Mouse (Mus musculus) MEL (cell line): ENCODE results near the gene Gatm. TPM values are rescaled to one million over a fixed set of nuclear protein-coding genes. Genes with fewer than 3 reads are reported as not detected.

ENCODE experiments used
- DNase-seq: peaks from one replicate; pipeline ENCODE4 v3.0.0; 2011; ENCODE audit warnings: low read depth, low spot score
- H3K27ac ChIP-seq: 2 replicates; pipeline ENCODE4 v1.5.1; 2012; ENCODE audit warnings: low read depth, mild to moderate bottlenecking, control low read depth, low read length, moderate library complexity; ENCODE audit not compliant: control insufficient read depth
- H3K27me3 ChIP-seq, 2 experiments: fragments of 150-350 bp in 1 of 2; sonication (generic) in 1 of 2; 2 replicates each; pipeline ENCODE4 v1.6.1; 2012; ENCODE audit warnings: low read length in 2 of 2, mild to moderate bottlenecking in 2 of 2, improper control_type of control experiment in 1 of 2, moderate library complexity in 1 of 2; ENCODE audit not compliant: insufficient read depth in 2 of 2, control insufficient read depth in 1 of 2
- H3K36me3 ChIP-seq, 2 experiments: 2 replicates each; pipeline ENCODE4 v1.6.1; 2012 to 2014; ENCODE audit warnings: low read length in 2 of 2, improper control_type of control experiment in 1 of 2, inconsistent platforms in 1 of 2, mild to moderate bottlenecking in 1 of 2; ENCODE audit not compliant: insufficient read depth in 2 of 2, control insufficient read depth in 1 of 2
- H3K4me1 ChIP-seq, 2 experiments: fragments of 150-350 bp in 1 of 2; sonication (generic) in 1 of 2; 2 replicates each; pipeline ENCODE4 v1.6.1; 2012; ENCODE audit warnings: low read length in 2 of 2, improper control_type of control experiment in 1 of 2, mild to moderate bottlenecking in 1 of 2; ENCODE audit not compliant: insufficient read depth in 2 of 2, control insufficient read depth in 1 of 2
- H3K4me3 ChIP-seq, 2 experiments: fragments of 150-350 bp in 1 of 2; sonication (generic) in 1 of 2; 2 replicates each; pipeline ENCODE4 v1.5.1; 2012; ENCODE audit warnings: low read depth in 2 of 2, low read length in 2 of 2, mild to moderate bottlenecking in 2 of 2, moderate library complexity in 2 of 2, control low read depth in 1 of 2, improper control_type of control experiment in 1 of 2; ENCODE audit not compliant: control insufficient read depth in 1 of 2, insufficient read depth in 1 of 2
- H3K79me2 ChIP-seq: 2 replicates; pipeline ENCODE4 v1.6.1; 2012; ENCODE audit warnings: mild to moderate bottlenecking, low read length, moderate library complexity; ENCODE audit not compliant: control insufficient read depth, poor library complexity, insufficient read depth
- H3K9ac ChIP-seq: 2 replicates; pipeline ENCODE4 v1.6.1; 2012; ENCODE audit warnings: low read depth, mild to moderate bottlenecking, control low read depth, low read length, moderate library complexity; ENCODE audit not compliant: control insufficient read depth, poor library complexity, severe bottlenecking
- H3K9me3 ChIP-seq: fragments of 150-350 bp; sonication (generic); replicated peaks from 2 replicates; pipeline ENCODE4 v1.6.1; 2012; ENCODE audit warnings: mild to moderate bottlenecking, low read length, improper control_type of control experiment, moderate library complexity; ENCODE audit not compliant: insufficient read depth
- BHLHE40 ChIP-seq: IDR thresholded peaks from 2 replicates; pipeline ENCODE4 v1.6.1; 2012; ENCODE audit warnings: low read depth, mild to moderate bottlenecking, inconsistent platforms, low read length, improper control_type of control experiment, borderline replicate concordance
- E2F4 ChIP-seq: IDR thresholded peaks from 2 replicates; pipeline ENCODE4 v1.6.1; 2011; ENCODE audit warnings: low read depth, low read length, improper control_type of control experiment, borderline replicate concordance
- EP300 ChIP-seq, 2 experiments: IDR thresholded peaks; 2 replicates each; pipeline ENCODE4 v1.6.1; 2011; ENCODE audit warnings: improper control_type of control experiment in 2 of 2, low read length in 2 of 2, low read depth in 1 of 2, mild to moderate bottlenecking in 1 of 2
- GABPA ChIP-seq: IDR thresholded peaks from 2 replicates; pipeline ENCODE4 v1.6.1; 2012; ENCODE audit warnings: low read depth, mild to moderate bottlenecking, inconsistent platforms, low read length, improper control_type of control experiment, moderate library complexity
- GATA1 ChIP-seq: IDR thresholded peaks from 2 replicates; pipeline ENCODE4 v1.6.1; 2011; ENCODE audit warnings: low read depth, low read length, improper control_type of control experiment
- JUND ChIP-seq: IDR thresholded peaks from 2 replicates; pipeline ENCODE4 v1.6.1; 2011; ENCODE audit warnings: low read depth, mild to moderate bottlenecking, improper control_type of control experiment, low read length
- MAX ChIP-seq: IDR thresholded peaks from 2 replicates; pipeline ENCODE4 v1.6.1; 2011; ENCODE audit warnings: low read length, improper control_type of control experiment
- MAZ ChIP-seq: IDR thresholded peaks from 2 replicates; pipeline ENCODE4 v1.6.1; 2012; ENCODE audit warnings: low read depth, mild to moderate bottlenecking, inconsistent platforms, low read length, improper control_type of control experiment
- MEF2A ChIP-seq: IDR thresholded peaks from 2 replicates; pipeline ENCODE4 v1.6.1; 2014; ENCODE audit warnings: low read depth, mild to moderate bottlenecking, inconsistent platforms, low read length, improper control_type of control experiment; ENCODE audit not compliant: poor library complexity, insufficient replicate concordance, severe bottlenecking; ENCODE audit errors: extremely low read depth
- MYB ChIP-seq: IDR thresholded peaks from 2 replicates; pipeline ENCODE4 v1.6.1; 2011; ENCODE audit warnings: mild to moderate bottlenecking, low read depth, low read length, improper control_type of control experiment
- NRF1 ChIP-seq: IDR thresholded peaks from 2 replicates; pipeline ENCODE4 v1.6.1; 2014; ENCODE audit warnings: low read depth, mild to moderate bottlenecking, inconsistent platforms, low read length, improper control_type of control experiment, moderate library complexity; ENCODE audit not compliant: poor library complexity, insufficient read depth, severe bottlenecking
- RAD21 ChIP-seq: IDR thresholded peaks from 2 replicates; pipeline ENCODE4 v1.6.1; 2011; ENCODE audit warnings: mild to moderate bottlenecking, low read depth, low read length, improper control_type of control experiment
- SIN3A ChIP-seq: IDR thresholded peaks from 2 replicates; pipeline ENCODE4 v1.6.1; 2012; ENCODE audit warnings: low read length, improper control_type of control experiment, inconsistent platforms
- TAL1 ChIP-seq: IDR thresholded peaks from 2 replicates; pipeline ENCODE4 v1.6.1; 2012; ENCODE audit warnings: mild to moderate bottlenecking, inconsistent platforms, low read length, moderate library complexity, mixed read lengths
- TBP ChIP-seq: IDR thresholded peaks from 2 replicates; pipeline ENCODE4 v1.8.0; 2011; ENCODE audit warnings: low read depth, low read length, improper control_type of control experiment
- TCF12 ChIP-seq: IDR thresholded peaks from 2 replicates; pipeline ENCODE4 v1.6.1; 2014; ENCODE audit warnings: low read depth, mild to moderate bottlenecking, inconsistent platforms, low read length, improper control_type of control experiment, moderate library complexity
- UBTF ChIP-seq: IDR thresholded peaks from 2 replicates; pipeline ENCODE4 v1.6.1; 2012; ENCODE audit warnings: low read depth, mild to moderate bottlenecking, inconsistent platforms, low read length, improper control_type of control experiment, moderate library complexity, borderline replicate concordance; ENCODE audit not compliant: insufficient read depth
- USF1 ChIP-seq: IDR thresholded peaks from 2 replicates; pipeline ENCODE4 v1.6.1; 2014; ENCODE audit warnings: low read depth, mild to moderate bottlenecking, inconsistent platforms, low read length, improper control_type of control experiment, moderate library complexity
- polyA plus RNA-seq, 2 experiments: library from polyadenylated mRNA; stranded (reverse) in 1 of 2; unstranded in 1 of 2; fragments of >175 nt in 1 of 2; fragments of >200 nt in 1 of 2; gene quantifications; 2 replicates each; pipeline versions ENCODE4 v1.2.1 to v1.2.4; 2012; ENCODE audit warnings: low replicate concordance in 2 of 2, low read depth in 1 of 2; ENCODE audit not compliant: insufficient read length in 2 of 2, insufficient read depth in 1 of 2, missing spikeins in 1 of 2
- total RNA-seq: library from RNA; depleted of rRNA; stranded (reverse); fragments of 300-350 nt; gene quantifications from 2 replicates; pipeline ENCODE4 v1.2.3, GENCODE M21; 2012

Gene Gatm
- total and polyA plus RNA-seq, 3 experiments = not detected

DNA sequence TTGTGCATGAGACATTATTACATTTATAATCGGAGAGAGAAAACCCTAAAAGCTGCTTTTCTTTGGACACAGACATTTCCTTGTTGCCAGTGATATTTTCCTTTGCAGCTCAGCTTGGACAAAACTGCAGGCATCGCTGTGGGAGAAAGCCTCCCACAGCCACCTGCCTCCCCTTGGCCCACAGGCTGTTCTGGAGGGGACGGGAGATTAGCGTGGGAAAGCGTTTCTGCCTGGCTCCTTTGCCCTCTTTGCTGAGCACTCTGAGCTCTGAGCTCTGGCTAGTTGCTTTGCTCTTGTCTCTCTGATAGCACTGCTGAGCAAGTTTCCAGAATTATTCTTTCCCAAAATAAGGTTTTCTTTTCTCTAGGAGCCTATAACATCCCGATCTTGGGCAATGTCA is 5.1 kb upstream of the Gatm start:
- TF ChIP-seq MAX (no peak), GATA1 (no peak), BHLHE40 (no peak), TBP (no peak), MEF2A (no peak), TCF12 (no peak), E2F4 (no peak), TAL1 (no peak), UBTF (no peak), MYB (no peak), MAZ (no peak)
- Histone ChIP-seq H3K36me3 (no peaks in the 10 kb centered on the region), H3K9ac (no peak overlapping the region), H3K9me3 (no peaks in the 10 kb centered on the region), H3K4me3 (no peak overlapping the region), H3K27me3 (no peaks in the 10 kb centered on the region), H3K27ac (no peak overlapping the region), H3K4me1 (no peaks in the 10 kb centered on the region), H3K79me2 (no peaks in the 10 kb centered on the region)
- DNase-seq = no peak

DNA sequence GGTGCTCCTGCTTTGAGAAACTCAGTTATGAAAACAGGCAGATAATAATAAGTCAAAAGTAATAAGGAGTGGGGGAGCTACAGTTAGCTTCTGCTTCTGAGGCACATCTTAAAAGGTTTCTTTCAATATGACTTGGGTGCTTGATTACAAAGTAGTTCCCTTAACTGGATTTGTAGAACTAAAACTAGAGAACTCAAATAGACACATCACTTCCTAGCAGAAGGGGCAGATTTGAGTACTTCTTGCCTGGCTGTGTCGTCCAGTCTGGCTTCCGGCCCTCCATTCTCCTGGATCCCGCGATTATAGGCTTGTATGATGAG is 511 bp upstream of the Gatm start:
- no peaks in the 10 kb centered on the region for H3K79me2 ChIP-seq
- H3K9me3 ChIP-seq = no peaks in the 10 kb centered on the region
- no peak overlapping the region for H3K4me3 ChIP-seq
- H3K36me3 ChIP-seq = no peaks in the 10 kb centered on the region
- DNase-seq = no peak
- no peaks in the 10 kb centered on the region for H3K4me1 ChIP-seq
- no peak for TF ChIP-seq MAZ
- TF ChIP-seq EP300 (IDR thresholded peaks at IDR 0.05; ENCODE audit: low read depth in 1 of 2, low read length in 2 of 2) = no peak
- no peak for TF ChIP-seq USF1
- TF ChIP-seq GATA1 = no peak
- TF ChIP-seq UBTF = no peak
- no peak for TF ChIP-seq TBP
- TF ChIP-seq GABPA = no peak
- TF ChIP-seq MAX = no peak
- no peak for TF ChIP-seq NRF1
- TF ChIP-seq JUND = no peak
- TF ChIP-seq E2F4 = no peak
- no peak for TF ChIP-seq TAL1
- no peak for TF ChIP-seq SIN3A
- no peak for TF ChIP-seq RAD21
- no peak overlapping the region for H3K9ac ChIP-seq
- H3K27me3 ChIP-seq = no peaks in the 10 kb centered on the region
- no peak overlapping the region for H3K27ac ChIP-seq
